Mouse (Mus musculus) hindbrain, embryonic 12.5 days (tissue): Measurements from ENCODE around the gene Fus. TPM values are rescaled to one million over a fixed set of nuclear protein-coding genes. Genes with fewer than 3 reads are reported as not detected.
"Not testable (repeated sequence)": the region's sequence is repeated elsewhere in the genome, so short reads cannot be mapped to it uniquely, and the experiment has no call there.

ENCODE experiments used
- ATAC-seq: fragments of 200-750 bp; cut with Nextera tagmentation; 2 replicates; pipeline ENCODE4 v1.8.0; 2017; ENCODE audit warnings: moderate TSS enrichment; ENCODE audit not compliant: low FRiP score
- H3K27ac ChIP-seq: fragments of 300-500 bp; sonication (generic); 2 replicates; pipeline ENCODE4 v1.5.1; 2016; ENCODE audit warnings: mild to moderate bottlenecking
- H3K27me3 ChIP-seq: fragments of 300-500 bp; sonication (generic); 2 replicates; pipeline ENCODE4 v1.6.1; 2016; ENCODE audit warnings: mild to moderate bottlenecking
- H3K36me3 ChIP-seq: fragments of 300-500 bp; sonication (generic); 2 replicates; pipeline ENCODE4 v1.6.1; 2016; ENCODE audit warnings: mild to moderate bottlenecking
- H3K4me1 ChIP-seq: fragments of 300-500 bp; sonication (generic); 2 replicates; pipeline ENCODE4 v1.6.1; 2016
- H3K4me2 ChIP-seq: fragments of 300-500 bp; sonication (generic); replicated peaks from 2 replicates; pipeline ENCODE4 v1.6.1; 2016; ENCODE audit warnings: mild to moderate bottlenecking
- H3K4me3 ChIP-seq: fragments of 300-500 bp; sonication (generic); 2 replicates; pipeline ENCODE4 v1.5.1; 2016; ENCODE audit warnings: mild to moderate bottlenecking
- H3K9ac ChIP-seq: fragments of 300-500 bp; sonication (generic); 2 replicates; pipeline ENCODE4 v1.6.1; 2016; ENCODE audit warnings: mild to moderate bottlenecking, moderate library complexity
- H3K9me3 ChIP-seq: fragments of 300-500 bp; sonication (generic); replicated peaks from 2 replicates; pipeline ENCODE4 v1.6.1; 2016; ENCODE audit warnings: mild to moderate bottlenecking
- WGBS: fragments of 180-500 bp; shearing (Covaris S2); methylation state at CpG from one replicate; pipeline ENCODE4 v1.1.7; 2016; 5-methylcytosine and 5-hydroxymethylcytosine counted together
- polyA plus RNA-seq: library from polyadenylated mRNA; unstranded; fragments of >200 nt; fragmentation: Nextera tagmentation; extraction: Ambion mirVana; gene quantifications from 2 replicates; pipeline ENCODE4 v1.2.1, GENCODE M21; 2016

Gene Fus
- polyA plus RNA-seq, 1 experiment from 2014 or later = 502 TPM

- WGBS = 77% methylated on average over 5 of the region's 5 CpGs
- ATAC-seq = no peak
- no peaks in the 10 kb centered on the region for H3K9me3 ChIP-seq
- peaks cover 35% of the 10 kb centered on the region for H3K27me3 ChIP-seq
- peaks cover 10% of the 10 kb centered on the region for H3K36me3 ChIP-seq
- no peak overlapping the region for H3K27ac ChIP-seq
- no peak overlapping the region for H3K4me3 ChIP-seq
- H3K9ac ChIP-seq = no peak overlapping the region
- peaks cover 24% of the 10 kb centered on the region for H3K4me1 ChIP-seq
- H3K4me2 ChIP-seq = no peak overlapping the region
These were observed 36.6 kb upstream of the Fus start for GRCm38 (mm10) chr7:127930636-127931035.

- Histone ChIP-seq H3K4me2 (no peak overlapping the region), H3K27ac (no peak overlapping the region), H3K9me3 (no peaks in the 10 kb centered on the region), H3K27me3 (peaks cover 38% of the 10 kb centered on the region), H3K36me3 (0 out of 2 replicates have a peak, but pooled peaks cover 1% of the 10 kb centered on the region), H3K4me1 (peaks cover 32% of the 10 kb centered on the region), H3K4me3 (no peak overlapping the region), H3K9ac (0 out of 2 replicates have a peak overlapping the region, but pooled peaks have one; percentile 18)
- no peak for ATAC-seq
- 35% methylated on average over 13 of the region's 13 CpGs for WGBS
These were observed 35.7 kb upstream of the Fus start for GRCm38 (mm10) chr7:127931351-127932135.

- Histone ChIP-seq H3K4me1 (peaks cover 33% of the 10 kb centered on the region), H3K9ac (no peak overlapping the region), H3K9me3 (no peaks in the 10 kb centered on the region), H3K4me2 (no peak overlapping the region), H3K36me3 (no peaks in the 10 kb centered on the region), H3K27ac (no peak overlapping the region), H3K4me3 (no peak overlapping the region), H3K27me3 (peaks cover 37% of the 10 kb centered on the region)
- WGBS = 18% methylated on average over 13 of the region's 13 CpGs
- ATAC-seq = no peak
These were observed 34.8 kb upstream of the Fus start for GRCm38 (mm10) chr7:127932273-127933031.

- peaks cover 21% of the 10 kb centered on the region for H3K27me3 ChIP-seq
- H3K36me3 ChIP-seq = no peaks in the 10 kb centered on the region
- peak overlapping the region; percentile 43; the same call in 1 of the 2 replicates for H3K9ac ChIP-seq
- H3K27ac ChIP-seq = no peak overlapping the region
- H3K4me2 ChIP-seq = no peak overlapping the region
- H3K4me1 ChIP-seq = peaks cover 33% of the 10 kb centered on the region
- 89% methylated on average over 5 of the region's 5 CpGs for WGBS
- ATAC-seq = no peak
- no peaks in the 10 kb centered on the region for H3K9me3 ChIP-seq
- H3K4me3 ChIP-seq = no peak overlapping the region
These were observed 33.2 kb upstream of the Fus start for GRCm38 (mm10) chr7:127934075-127934474.

- peak overlapping the region; percentile 87 for H3K4me2 ChIP-seq
- H3K9ac ChIP-seq = peak overlapping the region; percentile 81
- peak overlapping the region; percentile 73 for H3K4me3 ChIP-seq
- 7% methylated on average over 28 of the region's 32 CpGs for WGBS
- H3K36me3 ChIP-seq = no peaks in the 10 kb centered on the region
- peak overlapping the region; percentile 72 for H3K27ac ChIP-seq
- H3K9me3 ChIP-seq = no peaks in the 10 kb centered on the region
- peaks cover 10% of the 10 kb centered on the region for H3K27me3 ChIP-seq
- ATAC-seq = peak; percentile 93
- H3K4me1 ChIP-seq = peaks cover 29% of the 10 kb centered on the region
These were observed 32.1 kb upstream of the Fus start for GRCm38 (mm10) chr7:127935028-127935722.

GRCm38 (mm10) chr7:127935748-127936159, 31.5 kb upstream of the Fus start:
- Histone ChIP-seq H3K27ac (peak overlapping the region; percentile 72), H3K4me1 (peaks cover 29% of the 10 kb centered on the region)
- under 1% methylated on average over 37 of the region's 38 CpGs for WGBS

GRCm38 (mm10) chr7:127936216-127936884, 30.9 kb upstream of the Fus start:
- 60% methylated on average over 18 of the region's 18 CpGs for WGBS
- Histone ChIP-seq H3K36me3 (no peaks in the 10 kb centered on the region), H3K9me3 (no peaks in the 10 kb centered on the region), H3K27me3 (peaks cover 4% of the 10 kb centered on the region), H3K4me3 (peak overlapping the region; percentile 73), H3K4me2 (peak overlapping the region; percentile 87), H3K4me1 (peaks cover 27% of the 10 kb centered on the region), H3K27ac (peak overlapping the region; percentile 72; the same call in 1 of the 2 replicates), H3K9ac (peak overlapping the region; percentile 81)
- peak; percentile 7; the same call in 1 of the 2 replicates for ATAC-seq

More at GRCm38 (mm10) chr7:127935748-127936159, 31.5 kb upstream of the Fus start:
- no peaks in the 10 kb centered on the region for H3K36me3 ChIP-seq
- H3K9ac ChIP-seq = peak overlapping the region; percentile 81
- peaks cover 4% of the 10 kb centered on the region for H3K27me3 ChIP-seq
- peak overlapping the region; percentile 73 for H3K4me3 ChIP-seq
- H3K9me3 ChIP-seq = no peaks in the 10 kb centered on the region
- H3K4me2 ChIP-seq = peak overlapping the region; percentile 87
- ATAC-seq = peak; percentile 62; the same call in 1 of the 2 replicates

- H3K4me2 ChIP-seq, H3K9me3 ChIP-seq, H3K36me3 ChIP-seq, H3K4me3 ChIP-seq, ATAC-seq, H3K9ac ChIP-seq, H3K27ac ChIP-seq, H3K4me1 ChIP-seq: not testable (repeated sequence)
- peaks cover 36% of the 10 kb centered on the region for H3K27me3 ChIP-seq
- WGBS = 53% methylated on average over 2 of the region's 2 CpGs
These were observed 25.2 kb upstream of the Fus start for GRCm38 (mm10) chr7:127942097-127942496.

GRCm38 (mm10) chr7:127944614-127945013, 22.6 kb upstream of the Fus start:
- H3K4me3 ChIP-seq = no peak overlapping the region
- peak overlapping the region; percentile 31 for H3K4me2 ChIP-seq
- WGBS = 11% methylated on average over 23 of the region's 23 CpGs
- no peak overlapping the region; the same call in 1 of the 2 replicates for H3K27ac ChIP-seq
- no peaks in the 10 kb centered on the region for H3K9me3 ChIP-seq
- H3K9ac ChIP-seq = no peak overlapping the region
- no peaks in the 10 kb centered on the region for H3K36me3 ChIP-seq
- peaks cover 36% of the 10 kb centered on the region for H3K27me3 ChIP-seq
- no peak for ATAC-seq
- H3K4me1 ChIP-seq = no peaks in the 10 kb centered on the region

GRCm38 (mm10) chr7:127946470-127947023, 20.7 kb upstream of the Fus start, which contains the start of gene Prss36:
Gene Prss36 (minus strand): TSS chr7:127946725.
- Histone ChIP-seq H3K4me1 (no peaks in the 10 kb centered on the region), H3K4me2 (no peak within 1 kb of the TSS), H3K9ac (no peak within 1 kb of the TSS), H3K27me3 (peaks cover 36% of the 10 kb centered on the region), H3K4me3 (no peak within 1 kb of the TSS), H3K27ac (no peak within 1 kb of the TSS), H3K36me3 (no peaks in the 10 kb centered on the region), H3K9me3 (no peaks in the 10 kb centered on the region)
- 79% methylated on average over 6 of the region's 6 CpGs for WGBS
- no peak for ATAC-seq

GRCm38 (mm10) chr7:127952864-127953581, 14.2 kb upstream of the Fus start:
- H3K36me3 ChIP-seq = no peaks in the 10 kb centered on the region
- 46% methylated on average over 13 of the region's 13 CpGs for WGBS
- H3K4me2 ChIP-seq = no peak overlapping the region
- H3K4me3 ChIP-seq = no peak overlapping the region
- no peak for ATAC-seq
- no peak overlapping the region for H3K27ac ChIP-seq
- H3K27me3 ChIP-seq = peaks cover 3% of the 10 kb centered on the region; the same call in 1 of the 2 replicates
- no peaks in the 10 kb centered on the region for H3K4me1 ChIP-seq
- no peaks in the 10 kb centered on the region for H3K9me3 ChIP-seq
- H3K9ac ChIP-seq = no peak overlapping the region
